Mouse (Mus musculus): ENCODE data around the gene Rxra. TPM values are rescaled to one million over a fixed set of nuclear protein-coding genes. Genes with fewer than 3 reads are reported as not detected.

Rxra gene
- total and polyA plus RNA-seq, 3 experiments, result 2.1 to 5.5 (median 2.4) TPM

GRCm38 (mm10) chr2:27718191-27718590, 42.0 kb downstream of the Rxra start:
- Histone ChIP-seq H3K4me2 (ENCODE audit: insufficient read depth, low read depth, poor library complexity, severe bottlenecking) (no peak overlapping the region), H3K36me3 (replicated peaks in 1 of 2; ENCODE audit: control insufficient read depth in 1 of 2, insufficient read depth in 1 of 2, low read length in 1 of 2) (no peaks in the 10 kb centered on the region), H3K9ac (ENCODE audit: insufficient read depth, low read depth) (no peak overlapping the region), H3K4me1 (ENCODE audit: control insufficient read depth in 1 of 2, insufficient read depth in 2 of 2) (no peaks in the 10 kb centered on the region), H3K27ac (ENCODE audit: insufficient read depth, low read depth) (no peak overlapping the region), H3K4me3 (replicated peaks in 1 of 3; ENCODE audit: low read depth in 2 of 3, low read length in 2 of 3, poor library complexity in 1 of 3) (no peak overlapping the region), H3K27me3 (replicated peaks) (peaks cover 6% of the 10 kb centered on the region), H3K79me2 (replicated peaks; ENCODE audit: control insufficient read depth, extremely low read depth, insufficient read depth, poor library complexity, severe bottlenecking) (no peaks in the 10 kb centered on the region), H3K9me3 (replicated peaks; ENCODE audit: low read length) (no peaks in the 10 kb centered on the region)
- dilution Hi-C loops (cut with MboI; ENCODE audit: extremely low pct_ligation_motif_present, extremely low pct_unique_long_range_greater_than_20kb, low sequenced_read_pairs), result no loop called here
- DNase-seq (ENCODE audit: extremely low read depth), result no peak
- in situ Hi-C loops (cut with MboI; ENCODE audit: low pct_ligation_motif_present, low pct_unique_long_range_greater_than_20kb, low sequenced_read_pairs), result no loop called here
- TF ChIP-seq ETS1 (conservative IDR thresholded peaks at IDR 0.05; ENCODE audit: low read depth, low read length) (no peak), ZC3H11A (IDR thresholded peaks at IDR 0.05; ENCODE audit: low read depth, low read length) (no peak), JUN (IDR thresholded peaks at IDR 0.05; ENCODE audit: insufficient read depth, low read depth, low read length) (no peak), NRF1 (IDR thresholded peaks at IDR 0.05; ENCODE audit: low read depth, low read length) (no peak), CTCF (conservative IDR thresholded peaks at IDR 0.05 in 1 of 2, IDR thresholded peaks at IDR 0.05 in 1 of 2; ENCODE audit: low read depth in 2 of 2, low read length in 2 of 2) (no peak), E2F4 (IDR thresholded peaks at IDR 0.05; ENCODE audit: insufficient replicate concordance, low read depth, low read length) (no peak), SIN3A (IDR thresholded peaks at IDR 0.05; ENCODE audit: low read length) (no peak), UBTF (IDR thresholded peaks at IDR 0.05; ENCODE audit: low read depth, low read length) (no peak), RAD21 (IDR thresholded peaks at IDR 0.05; ENCODE audit: low read depth, low read length) (no peak), CHD2 (IDR thresholded peaks at IDR 0.05; ENCODE audit: low read length) (no peak), TBP (conservative IDR thresholded peaks at IDR 0.05; ENCODE audit: low read depth, low read length) (no peak)

- H3K79me2 ChIP-seq (replicated peaks; ENCODE audit: control insufficient read depth, extremely low read depth, insufficient read depth, poor library complexity, severe bottlenecking), result no peaks in the 10 kb centered on the region
- dilution Hi-C loops (cut with MboI; ENCODE audit: extremely low pct_ligation_motif_present, extremely low pct_unique_long_range_greater_than_20kb, low sequenced_read_pairs), result no loop called here
- no peak overlapping the region for H3K4me2 ChIP-seq (ENCODE audit: insufficient read depth, low read depth, poor library complexity, severe bottlenecking)
- H3K27ac ChIP-seq (ENCODE audit: insufficient read depth, low read depth), result no peak overlapping the region
- H3K27me3 ChIP-seq (replicated peaks), result peaks cover 6% of the 10 kb centered on the region
- no peak for DNase-seq (ENCODE audit: extremely low read depth)
- no peak overlapping the region for H3K4me3 ChIP-seq (replicated peaks in 1 of 3; ENCODE audit: low read depth in 2 of 3, low read length in 2 of 3, poor library complexity in 1 of 3)
- H3K9me3 ChIP-seq (replicated peaks; ENCODE audit: low read length), result no peaks in the 10 kb centered on the region
- H3K36me3 ChIP-seq (replicated peaks in 1 of 2; ENCODE audit: control insufficient read depth in 1 of 2, insufficient read depth in 1 of 2, low read length in 1 of 2), result no peaks in the 10 kb centered on the region
- TF ChIP-seq USF1 (IDR thresholded peaks at IDR 0.05; ENCODE audit: low read depth, low read length) (no peak), MAZ (IDR thresholded peaks at IDR 0.05; ENCODE audit: low read depth, low read length) (no peak), NRF1 (IDR thresholded peaks at IDR 0.05; ENCODE audit: low read depth, low read length) (no peak), ELF1 (IDR thresholded peaks at IDR 0.05; ENCODE audit: low read depth, low read length) (no peak), MAX (IDR thresholded peaks at IDR 0.05; ENCODE audit: low read length) (no peak)
- H3K9ac ChIP-seq (ENCODE audit: insufficient read depth, low read depth), result no peak overlapping the region
- in situ Hi-C loops (cut with MboI; ENCODE audit: low pct_ligation_motif_present, low pct_unique_long_range_greater_than_20kb, low sequenced_read_pairs), result no loop called here
- H3K4me1 ChIP-seq (ENCODE audit: control insufficient read depth in 1 of 2, insufficient read depth in 2 of 2), result no peaks in the 10 kb centered on the region
These were observed 43.4 kb downstream of the Rxra start for GRCm38 (mm10) chr2:27719601-27720000.

All from CH12.LX (cell line).